ENCODE assay signal across 8 mouse cellular contexts in the genomic region with DNA sequence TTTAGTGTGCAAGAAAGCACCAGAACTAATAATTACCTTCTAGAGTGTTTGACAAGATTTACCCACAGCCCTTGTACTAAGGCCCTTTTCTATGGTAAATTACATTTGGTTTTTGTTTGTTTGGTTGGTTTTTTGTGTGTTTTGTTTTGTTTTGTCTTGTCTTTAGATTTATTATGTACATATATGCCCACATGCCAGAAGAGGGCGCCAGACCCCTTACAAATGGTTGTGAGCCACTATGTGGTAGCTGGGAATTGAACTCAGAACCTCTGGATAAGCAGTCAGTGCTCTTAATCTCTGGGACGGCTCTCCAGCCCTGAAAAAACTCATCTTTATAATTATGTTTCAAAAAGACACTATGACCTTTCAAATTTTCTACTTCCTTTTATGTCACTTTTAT. TPM values are rescaled to one million over a fixed set of nuclear protein-coding genes. Genes with fewer than 3 reads are reported as not detected.
DNase-seq lines count a peak whose midpoint lies in the region.

No protein-coding gene starts in this region.

- peak; percentile 48 to 67 for DNase-seq in heart, postnatal 14 days
- DNase-seq in heart, adult 9 months (ENCODE audit: low spot score in 2 of 2) = no peak
- peak; percentile 77 for DNase-seq in testis, postnatal 10 days (ENCODE audit: low spot score)
- DNase-seq in testis, postnatal 14 days (ENCODE audit: low spot score) = no peak
- peak; percentile 55 for DNase-seq in c-Kit-positive CD71-positive TER-119-negative erythroid progenitor cells, embryonic 14.5 days (ENCODE audit: low read depth)
- DNase-seq in kidney, postnatal 4 days = peak; percentile 77
- peak; percentile 35 to 79 for DNase-seq in spleen, postnatal 10 days (ENCODE audit: low spot score in 2 of 2)
- DNase-seq in frontal cortex, postnatal 14 days (ENCODE audit: low spot score in 2 of 2) = no peak

- intact Hi-C loops in heart, postnatal 14 days (cut with DNase I) = loop anchor here (5.0 kb wide), 1 partner anchor 84 kb away; a partner anchor contains a TSS

RNA-seq across cellular contexts. Expression of a gene that starts 37.9 kb away (rescaled TPM):
- total RNA-seq in heart, postnatal 14 days (2021) = 100 to 1,000 TPM; 506 to 513 TPM

Comparison
In these comparisons a context has a peak if more than half of its experiments do, and no peak if none do; other contexts are left out.
1. DNase-seq: peak in heart, postnatal 14 days (2 of 2), testis, postnatal 10 days (single experiment), c-Kit-positive CD71-positive TER-119-negative erythroid progenitor cells, embryonic 14.5 days (single experiment), kidney, postnatal 4 days (2 of 2) and spleen, postnatal 10 days (2 of 2); none in heart, adult 9 months (0 of 2), testis, postnatal 14 days (single experiment) and frontal cortex, postnatal 14 days (0 of 2).